Mouse (Mus musculus) lung, postnatal 0 days (tissue): ENCODE data around the gene Gm11034.

ENCODE experiments used
- CTCF ChIP-seq: IDR thresholded peaks from 2 replicates; pipeline ENCODE4 v1.5.1; 2016; ENCODE audit warnings: antibody characterized with exemption, mild to moderate bottlenecking
- EP300 ChIP-seq: IDR thresholded peaks from 2 replicates; pipeline ENCODE4 v1.6.1; 2016; ENCODE audit warnings: antibody characterized with exemption, mild to moderate bottlenecking, control low read depth

- TF ChIP-seq EP300, result no peak
- no peak for TF ChIP-seq CTCF
Measured at GRCm38 (mm10) chr8:72211846-72212245, 1.6 kb downstream of the Gm11034 start.
